Mouse (Mus musculus) bone marrow, adult 2 months (tissue): ENCODE measurements at regions not wholly inside any gene's neighbourhood (a gene's known extent, or its start where the extent isn't known, plus 50 kb on each side); places are given as distances from the start of the nearest gene placed in this dataset.

Experiments
- CTCF ChIP-seq: fragments of 200-500 bp; IDR thresholded peaks from 2 replicates; pipeline ENCODE4 v1.5.1; 2011; ENCODE audit warnings: low read length, control low read depth; ENCODE audit not compliant: control insufficient read depth, insufficient read depth
- POLR2A ChIP-seq: fragments of 200-500 bp; IDR thresholded peaks from 2 replicates; pipeline ENCODE4 v1.6.1; 2011; ENCODE audit warnings: low read depth, mild to moderate bottlenecking, control low read depth, low read length, borderline replicate concordance; ENCODE audit not compliant: control insufficient read depth

DNA sequence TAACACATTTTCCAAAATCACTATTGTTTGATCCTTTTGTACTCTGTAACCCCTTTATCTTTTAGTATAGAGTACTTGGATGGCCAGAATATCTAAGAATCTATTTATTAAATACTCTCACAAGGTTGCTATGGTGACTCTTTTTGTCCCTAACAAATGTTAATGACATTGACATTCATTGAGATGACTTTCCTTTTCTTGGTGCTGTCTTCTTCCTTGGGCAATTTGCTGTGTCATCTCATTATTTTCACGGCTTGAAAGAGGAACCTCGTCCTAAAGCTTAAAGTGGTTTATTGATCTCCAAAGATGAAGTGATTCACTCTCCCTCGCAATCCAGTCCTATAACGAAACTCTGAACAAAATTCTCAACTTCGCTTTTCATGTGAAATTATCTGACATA lies 265.6 kb upstream of the Zfp960 start:
- no peak for TF ChIP-seq CTCF
- TF ChIP-seq POLR2A, result no peak
